Mouse (Mus musculus): ENCODE results near the gene Klhl29.

GRCm38 (mm10) chr12:5213339-5214104 lies 162.0 kb downstream of the Klhl29 start:
- TF ChIP-seq CTCF (IDR thresholded peaks at IDR 0.05; ENCODE audit: low read depth) (no peak), EP300 (optimal IDR thresholded peaks at IDR 0.05) (no peak)
